Mouse (Mus musculus): ENCODE data around the gene Med14. TPM values are rescaled to one million over a fixed set of nuclear protein-coding genes. Genes with fewer than 3 reads are reported as not detected.

Gene Med14
- polyA plus RNA-seq, 1 experiment from 2014 or later: 26.5 TPM

- POLR2A ChIA-PET: interaction anchor here (1.0 kb wide), 1 partner anchor 9 kb away, joined by 3 read pairs; no protein-coding TSS in a partner anchor
- DNase-seq (ENCODE audit: low read depth, low spot score) (no peak), ATAC-seq (peak; percentile 12)
- CTCF ChIA-PET: interaction anchor here (1.7 kb wide), 1 partner anchor 10 kb away, joined by 5 read pairs; no protein-coding TSS in a partner anchor
- in situ Hi-C loops (cut with MboI; ENCODE audit: low pct_unique_long_range_greater_than_20kb): no loop called here
- TF ChIP-seq CTCF (IDR thresholded peaks at IDR 0.05): no peak
- H3K27me3 ChIP-seq: no peaks in the 10 kb centered on the region
Observed at GRCm38 (mm10) chrX:12761259-12761625, 631 bp downstream of the Med14 start.

GRCm38 (mm10) chrX:12760501-12760900, 1.4 kb downstream of the Med14 start:
- in situ Hi-C loops (cut with MboI; ENCODE audit: low pct_unique_long_range_greater_than_20kb): no loop called here
- POLR2A ChIA-PET: no interaction called here
- no peak for ATAC-seq
- H3K27me3 ChIP-seq: no peaks in the 10 kb centered on the region
- CTCF ChIA-PET: interaction anchor here (1.7 kb wide), 1 partner anchor 9 kb away, joined by 5 read pairs; no protein-coding TSS in a partner anchor
- no peak for DNase-seq (ENCODE audit: low read depth, low spot score)
- TF ChIP-seq CTCF (IDR thresholded peaks at IDR 0.05): no peak

GRCm38 (mm10) chrX:12759625-12760024, 2.2 kb downstream of the Med14 start:
- POLR2A ChIA-PET: no interaction called here
- TF ChIP-seq CTCF (IDR thresholded peaks at IDR 0.05): no peak
- CTCF ChIA-PET: interaction anchor here (1.7 kb wide), 1 partner anchor 8 kb away, joined by 5 read pairs; no protein-coding TSS in a partner anchor
- ATAC-seq: no peak
- no peaks in the 10 kb centered on the region for H3K27me3 ChIP-seq
- in situ Hi-C loops (cut with MboI; ENCODE audit: low pct_unique_long_range_greater_than_20kb): no loop called here
- no peak for DNase-seq (ENCODE audit: low read depth, low spot score)

GRCm38 (mm10) chrX:12747886-12748285, 14.0 kb downstream of the Med14 start:
- POLR2A ChIA-PET: no interaction called here

GRCm38 (mm10) chrX:12746729-12747128, 15.1 kb downstream of the Med14 start:
- in situ Hi-C loops (cut with MboI; ENCODE audit: low pct_unique_long_range_greater_than_20kb): no loop called here
- no peaks in the 10 kb centered on the region for H3K27me3 ChIP-seq
- no peak for ATAC-seq
- no peak for DNase-seq (ENCODE audit: low read depth, low spot score)
- CTCF ChIA-PET: no interaction called here
- no peak for TF ChIP-seq CTCF (IDR thresholded peaks at IDR 0.05)
- POLR2A ChIA-PET: no interaction called here

More at GRCm38 (mm10) chrX:12747886-12748285, 14.0 kb downstream of the Med14 start:
- DNase-seq (ENCODE audit: low read depth, low spot score) (no peak), ATAC-seq (no peak)
- in situ Hi-C loops (cut with MboI; ENCODE audit: low pct_unique_long_range_greater_than_20kb): no loop called here
- H3K27me3 ChIP-seq: no peaks in the 10 kb centered on the region
- CTCF ChIA-PET: interaction anchor here (0.8 kb wide), 1 partner anchor 13 kb away, joined by 4 read pairs; no protein-coding TSS in a partner anchor
- no peak for TF ChIP-seq CTCF (IDR thresholded peaks at IDR 0.05)

GRCm38 (mm10) chrX:12740396-12740795, 21.5 kb downstream of the Med14 start:
- POLR2A ChIA-PET: no interaction called here
- in situ Hi-C loops (cut with MboI; ENCODE audit: low pct_unique_long_range_greater_than_20kb): no loop called here
- CTCF ChIA-PET: no interaction called here
- peaks cover 3% of the 10 kb centered on the region for H3K27me3 ChIP-seq
- DNase-seq (ENCODE audit: low read depth, low spot score) (no peak), ATAC-seq (no peak)
- TF ChIP-seq CTCF (IDR thresholded peaks at IDR 0.05): no peak

- peaks cover 7% of the 10 kb centered on the region for H3K27me3 ChIP-seq
- no peak for ATAC-seq
- ChIA-PET CTCF (no interaction called here), POLR2A (no interaction called here)
- no peak for TF ChIP-seq CTCF (IDR thresholded peaks at IDR 0.05)
- in situ Hi-C loops (cut with MboI; ENCODE audit: low pct_unique_long_range_greater_than_20kb): no loop called here
- no peak for DNase-seq (ENCODE audit: low read depth, low spot score)
Observed at GRCm38 (mm10) chrX:12716036-12716435, 45.8 kb downstream of the Med14 start.

- no peak for DNase-seq (ENCODE audit: low read depth, low spot score)
- ChIA-PET POLR2A (no interaction called here), CTCF (interaction anchor here (1.3 kb wide), 1 partner anchor 37 kb away, joined by 5 read pairs; no protein-coding TSS in a partner anchor)
- ATAC-seq: no peak
- no peak for TF ChIP-seq CTCF (IDR thresholded peaks at IDR 0.05)
- in situ Hi-C loops (cut with MboI; ENCODE audit: low pct_unique_long_range_greater_than_20kb): no loop called here
- H3K27me3 ChIP-seq: peaks cover 7% of the 10 kb centered on the region
Observed at GRCm38 (mm10) chrX:12713796-12714195, 48.1 kb downstream of the Med14 start.

GRCm38 (mm10) chrX:12686910-12687309, 75.0 kb downstream of the Med14 start:
- in situ Hi-C loops (cut with MboI; ENCODE audit: low pct_unique_long_range_greater_than_20kb): loop anchor here (25.0 kb wide), 2 partner anchors 525 to 950 kb away; partner anchors contain the start of gene Gpr34
- ChIA-PET POLR2A (no interaction called here), CTCF (no interaction called here)
- ATAC-seq: no peak
- peaks cover 8% of the 10 kb centered on the region for H3K27me3 ChIP-seq
- DNase-seq (ENCODE audit: low read depth, low spot score): no peak
- no peak for TF ChIP-seq CTCF (IDR thresholded peaks at IDR 0.05)

GRCm38 (mm10) chrX:12686071-12686470, 75.8 kb downstream of the Med14 start:
- no peak for TF ChIP-seq CTCF (IDR thresholded peaks at IDR 0.05)
- ATAC-seq (no peak), DNase-seq (ENCODE audit: low read depth, low spot score) (no peak)
- in situ Hi-C loops (cut with MboI; ENCODE audit: low pct_unique_long_range_greater_than_20kb): loop anchor here (25.0 kb wide), 2 partner anchors 526 to 951 kb away; partner anchors contain the start of gene Gpr34
- ChIA-PET CTCF (no interaction called here), POLR2A (no interaction called here)
- peaks cover 4% of the 10 kb centered on the region for H3K27me3 ChIP-seq

GRCm38 (mm10) chrX:12677396-12677795, 84.5 kb downstream of the Med14 start:
- CTCF ChIA-PET: interaction anchor here (0.7 to 1.8 kb wide), 8 partner anchors 13 to 173 kb away, joined by 3 to 6 read pairs (median 4); no protein-coding TSS in a partner anchor
- in situ Hi-C loops (cut with MboI; ENCODE audit: low pct_unique_long_range_greater_than_20kb): loop anchor here (5.0 to 25.0 kb wide), 4 partner anchors 47 to 960 kb away; partner anchors contain the start of gene Gpr34
- POLR2A ChIA-PET: no interaction called here
- ATAC-seq: no peak
- H3K27me3 ChIP-seq: peaks cover 16% of the 10 kb centered on the region
- no peak for TF ChIP-seq CTCF (IDR thresholded peaks at IDR 0.05)
- peak; percentile 22 for DNase-seq (ENCODE audit: low read depth, low spot score)

Measured in Patski (cell line).